Mouse (Mus musculus): ENCODE results near the gene Vmn1r127.
"Not testable (repeated sequence)": the region's sequence is repeated elsewhere in the genome, so short reads cannot be mapped to it uniquely, and the experiment has no call there.

DNA sequence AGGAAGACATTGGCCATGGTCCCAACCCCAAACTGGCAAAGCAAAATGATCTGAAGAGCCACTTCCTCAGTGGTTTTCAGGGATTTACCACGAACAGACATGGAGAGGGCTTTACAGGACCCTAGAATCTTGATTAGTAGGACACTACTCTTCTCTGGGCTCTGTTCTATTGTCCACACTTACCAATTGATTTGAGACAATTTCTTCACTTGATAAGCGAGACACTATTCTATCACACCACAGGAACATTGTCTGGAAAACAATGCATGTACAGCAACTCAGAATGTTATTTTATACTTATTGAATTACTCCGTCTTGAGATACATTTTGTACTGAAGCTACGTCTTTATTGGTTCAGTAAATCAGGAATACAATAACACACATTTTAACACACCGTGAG is 18.3 kb downstream of the Vmn1r127 start, which contains the start of gene Vmn1r126:
- not testable (repeated sequence) for TF ChIP-seq CTCF (IDR thresholded peaks at IDR 0.05; ENCODE audit: extremely low read depth, insufficient read length, insufficient replicate concordance, low read depth, low read length); POLR2A (IDR thresholded peaks at IDR 0.05; ENCODE audit: low read depth, low read length)
